Mouse (Mus musculus): ENCODE data around the gene Cyp2c65.

- TF ChIP-seq ZNF384 (IDR thresholded peaks at IDR 0.05; ENCODE audit: low read depth, low read length), result no peak
- no peak for TF ChIP-seq MAFK (IDR thresholded peaks at IDR 0.05; ENCODE audit: insufficient read depth, low read depth, low read length)
Observed at GRCm38 (mm10) chr19:39060719-39061118, at the start of gene Cyp2c65.
